Mouse (Mus musculus) left cerebral cortex, adult 8-10 months (tissue): Measurements from ENCODE around the gene Arnt2. TPM values are rescaled to one million over a fixed set of nuclear protein-coding genes. Genes with fewer than 3 reads are reported as not detected.
A peak's percentile ranks its signal among the peaks of the same experiment; 100 is the strongest.

Experiments used
- DNase-seq, 2 experiments: peaks; one replicate each; pipeline ENCODE4 v3.0.0; 2022; ENCODE audit warnings: low spot score in 2 of 2
- total RNA-seq, 4 experiments: library from RNA; stranded (reverse); gene quantifications; 2 replicates each; pipeline ENCODE4 v1.2.4; 2022

Gene Arnt2
- total RNA-seq, 4 experiments from 2014 or later = 205 to 240 (median 236) TPM

- DNase-seq = no peak
Measured at GRCm38 (mm10) chr7:84348145-84348911, 61.6 kb downstream of the Arnt2 start.

GRCm38 (mm10) chr7:84343160-84343559 is 66.8 kb downstream of the Arnt2 start:
- DNase-seq = no peak

- DNase-seq = no peak
Measured at GRCm38 (mm10) chr7:84341001-84341400, 69.0 kb downstream of the Arnt2 start.

- no peak for DNase-seq
Measured at GRCm38 (mm10) chr7:84339186-84339585, 70.8 kb downstream of the Arnt2 start.

GRCm38 (mm10) chr7:84337768-84338167 is 72.2 kb downstream of the Arnt2 start:
- DNase-seq = no peak

- no peak for DNase-seq
Measured at GRCm38 (mm10) chr7:84336907-84337306, 73.1 kb downstream of the Arnt2 start.

GRCm38 (mm10) chr7:84336580-84336886 is 73.4 kb downstream of the Arnt2 start:
- DNase-seq = no peak

- no peak for DNase-seq
Measured at GRCm38 (mm10) chr7:84335766-84336579, 74.0 kb downstream of the Arnt2 start.

GRCm38 (mm10) chr7:84333996-84334395 is 76.0 kb downstream of the Arnt2 start:
- no peak for DNase-seq

- no peak for DNase-seq
Measured at GRCm38 (mm10) chr7:84332295-84333168, 77.4 kb downstream of the Arnt2 start.

- no peak for DNase-seq
Measured at GRCm38 (mm10) chr7:84329174-84329583, 80.8 kb downstream of the Arnt2 start.

- no peak for DNase-seq
Measured at GRCm38 (mm10) chr7:84328770-84329169, 81.2 kb downstream of the Arnt2 start.

- no peak for DNase-seq
Measured at GRCm38 (mm10) chr7:84325570-84326328, 84.2 kb downstream of the Arnt2 start.

GRCm38 (mm10) chr7:84321542-84321941 is 88.4 kb downstream of the Arnt2 start:
- no peak for DNase-seq

GRCm38 (mm10) chr7:84315353-84316003 is 94.5 kb downstream of the Arnt2 start:
- no peak for DNase-seq

GRCm38 (mm10) chr7:84314742-84315141 is 95.2 kb downstream of the Arnt2 start:
- DNase-seq = no peak

- no peak for DNase-seq
Measured at GRCm38 (mm10) chr7:84311624-84312023, 98.4 kb downstream of the Arnt2 start.

GRCm38 (mm10) chr7:84310909-84311311 is 99.1 kb downstream of the Arnt2 start:
- DNase-seq = no peak

- DNase-seq = peak in 1 of 2 experiments; percentile 37
Measured at GRCm38 (mm10) chr7:84307329-84307925, 102.5 kb downstream of the Arnt2 start.

- DNase-seq = no peak
Measured at GRCm38 (mm10) chr7:84300261-84300660, 109.7 kb downstream of the Arnt2 start.
